Mouse (Mus musculus) erythroblast, embryonic 14.5 days (primary cell): ENCODE measurements around the gene Skil. TPM values are rescaled to one million over a fixed set of nuclear protein-coding genes. Genes with fewer than 3 reads are reported as not detected.
"Not testable (repeated sequence)": the region's sequence is repeated elsewhere in the genome, so short reads cannot be mapped to it uniquely, and the experiment has no call there.

Experiments
- H3K27me3 ChIP-seq: 2 replicates; pipeline ENCODE4 v1.6.1; 2012; ENCODE audit warnings: inconsistent platforms; ENCODE audit not compliant: control insufficient read depth
- H3K36me3 ChIP-seq: 2 replicates; pipeline ENCODE4 v1.6.1; 2012; ENCODE audit warnings: mild to moderate bottlenecking, inconsistent platforms; ENCODE audit not compliant: control insufficient read depth
- H3K4me1 ChIP-seq: 2 replicates; pipeline ENCODE4 v1.6.1; 2012; ENCODE audit warnings: inconsistent platforms; ENCODE audit not compliant: control insufficient read depth
- H3K4me3 ChIP-seq: replicated peaks from 2 replicates; pipeline ENCODE3; 2012; ENCODE audit warnings: moderate library complexity, mild to moderate bottlenecking, inconsistent platforms
- H3K9me3 ChIP-seq: 2 replicates; pipeline ENCODE4 v1.6.1; 2012; ENCODE audit warnings: low read length, inconsistent platforms, mixed read lengths; ENCODE audit not compliant: control insufficient read depth
- GATA1 ChIP-seq: IDR thresholded peaks from 2 replicates; pipeline ENCODE4 v1.6.1; 2012; ENCODE audit warnings: low read length, inconsistent platforms, mixed read lengths
- TAL1 ChIP-seq: IDR thresholded peaks from 3 replicates; pipeline ENCODE4 v1.6.1; 2012; ENCODE audit warnings: low read length, inconsistent platforms, mixed read lengths
- polyA plus RNA-seq: library from polyadenylated mRNA; stranded (reverse); fragments of >175 nt; gene quantifications from 2 replicates; pipeline ENCODE4 v1.2.3, GENCODE M21; 2012

Gene Skil
- polyA plus RNA-seq, 1 experiment: 0.19 TPM

- peaks cover 31% of the 10 kb centered on the region for H3K4me1 ChIP-seq
- no peaks in the 10 kb centered on the region for H3K9me3 ChIP-seq
- no peak overlapping the region for H3K4me3 ChIP-seq
- TF ChIP-seq TAL1 (no peak), GATA1 (no peak)
- H3K36me3 ChIP-seq: no peaks in the 10 kb centered on the region
- no peaks in the 10 kb centered on the region for H3K27me3 ChIP-seq
Observed at GRCm38 (mm10) chr3:31138454-31139424, 43.9 kb downstream of the Skil start.

- Histone ChIP-seq H3K4me3 (no peak overlapping the region), H3K27me3 (no peaks in the 10 kb centered on the region), H3K4me1 (peaks cover 4% of the 10 kb centered on the region), H3K9me3 (no peaks in the 10 kb centered on the region), H3K36me3 (no peaks in the 10 kb centered on the region)
- no peak for TF ChIP-seq GATA1
- no peak for TF ChIP-seq TAL1
Observed at GRCm38 (mm10) chr3:31141621-31142020, 46.8 kb downstream of the Skil start.

GRCm38 (mm10) chr3:31145222-31145621 lies 50.4 kb downstream of the Skil start:
- not testable (repeated sequence) for H3K4me1 ChIP-seq, H3K36me3 ChIP-seq, H3K4me3 ChIP-seq, H3K9me3 ChIP-seq
- peaks cover 14% of the 10 kb centered on the region for H3K27me3 ChIP-seq

- H3K4me3 ChIP-seq: no peak overlapping the region
Observed at GRCm38 (mm10) chr3:31145641-31146290, 50.9 kb downstream of the Skil start.

GRCm38 (mm10) chr3:31148595-31148994 lies 53.7 kb downstream of the Skil start:
- H3K4me1 ChIP-seq: no peaks in the 10 kb centered on the region; the same call in none of the 2 replicates
- TF ChIP-seq TAL1 (no peak), GATA1 (no peak)
- H3K4me3 ChIP-seq: no peak overlapping the region
- H3K9me3 ChIP-seq: no peaks in the 10 kb centered on the region
- peaks cover 18% of the 10 kb centered on the region for H3K27me3 ChIP-seq
- no peaks in the 10 kb centered on the region for H3K36me3 ChIP-seq

More at GRCm38 (mm10) chr3:31145641-31146290, 50.9 kb downstream of the Skil start:
- TF ChIP-seq TAL1 (no peak), GATA1 (no peak)
- Histone ChIP-seq H3K27me3 (peaks cover 17% of the 10 kb centered on the region), H3K9me3 (no peaks in the 10 kb centered on the region), H3K4me1 (no peaks in the 10 kb centered on the region; the same call in none of the 2 replicates), H3K36me3 (no peaks in the 10 kb centered on the region)

- TF ChIP-seq TAL1 (no peak), GATA1 (no peak)
- Histone ChIP-seq H3K9me3 (no peaks in the 10 kb centered on the region), H3K27me3 (peaks cover 18% of the 10 kb centered on the region), H3K4me3 (no peak within 1 kb of the TSS), H3K36me3 (no peaks in the 10 kb centered on the region), H3K4me1 (no peaks in the 10 kb centered on the region; the same call in none of the 2 replicates)
Observed at GRCm38 (mm10) chr3:31149706-31150105, 54.8 kb downstream of the Skil start, which contains the start of gene Cldn11. Cldn11 (plus strand) TSS chr3:31149920.

GRCm38 (mm10) chr3:31152108-31152507 lies 57.2 kb downstream of the Skil start:
- Histone ChIP-seq H3K36me3 (no peaks in the 10 kb centered on the region), H3K27me3 (peaks cover 18% of the 10 kb centered on the region)
- TF ChIP-seq GATA1 (no peak), TAL1 (no peak)

GRCm38 (mm10) chr3:31156126-31156525 lies 61.3 kb downstream of the Skil start:
- Histone ChIP-seq H3K4me1 (no peaks in the 10 kb centered on the region), H3K9me3 (no peaks in the 10 kb centered on the region), H3K27me3 (no peaks in the 10 kb centered on the region), H3K36me3 (no peaks in the 10 kb centered on the region), H3K4me3 (no peak overlapping the region)
- no peak for TF ChIP-seq GATA1
- TF ChIP-seq TAL1: no peak

More at GRCm38 (mm10) chr3:31152108-31152507, 57.2 kb downstream of the Skil start:
- no peak overlapping the region for H3K4me3 ChIP-seq
- H3K9me3 ChIP-seq: no peaks in the 10 kb centered on the region
- H3K4me1 ChIP-seq: no peaks in the 10 kb centered on the region; the same call in 1 of the 2 replicates

- TF ChIP-seq TAL1 (no peak), GATA1 (no peak)
- H3K27me3 ChIP-seq: no peaks in the 10 kb centered on the region
Observed at GRCm38 (mm10) chr3:31157776-31158175, 62.9 kb downstream of the Skil start.

More at GRCm38 (mm10) chr3:31157776-31158175, 62.9 kb downstream of the Skil start:
- Histone ChIP-seq H3K36me3 (no peaks in the 10 kb centered on the region), H3K4me3 (no peak overlapping the region), H3K9me3 (no peaks in the 10 kb centered on the region), H3K4me1 (no peaks in the 10 kb centered on the region)
